Mouse (Mus musculus) c-Kit-positive CD71-positive TER-119-negative erythroid progenitor cells, embryonic 14.5 days (primary cell): ENCODE results near the gene Olfr1241.

ENCODE experiments used
- DNase-seq: peaks from one replicate; pipeline ENCODE4 v3.0.0-alpha.2; 2013; ENCODE audit warnings: low read depth

Olfr1241 gene

DNA sequence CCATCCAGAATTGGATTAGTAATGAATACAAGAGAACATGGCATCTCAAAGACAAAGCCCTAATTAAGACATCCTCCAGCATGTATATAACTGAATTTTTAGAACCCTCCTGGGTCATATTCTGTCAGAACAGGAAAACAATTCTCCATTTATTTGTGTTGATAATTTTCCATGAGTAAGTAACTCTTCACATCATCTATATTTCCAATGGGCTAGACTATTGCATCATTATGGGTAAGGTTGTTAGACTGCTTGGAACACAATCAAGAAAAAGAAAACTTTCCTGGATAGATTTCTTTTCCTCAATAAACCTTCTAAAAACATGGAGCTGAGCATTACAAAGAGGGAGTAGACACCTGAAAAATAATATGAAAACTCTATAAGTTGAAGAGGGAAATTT, at the start of gene Olfr1241:
Gene Olfr1241 (minus strand): TSS at position 101 of the 400 bp plus-strand sequence.
- DNase-seq = no peak

DNA sequence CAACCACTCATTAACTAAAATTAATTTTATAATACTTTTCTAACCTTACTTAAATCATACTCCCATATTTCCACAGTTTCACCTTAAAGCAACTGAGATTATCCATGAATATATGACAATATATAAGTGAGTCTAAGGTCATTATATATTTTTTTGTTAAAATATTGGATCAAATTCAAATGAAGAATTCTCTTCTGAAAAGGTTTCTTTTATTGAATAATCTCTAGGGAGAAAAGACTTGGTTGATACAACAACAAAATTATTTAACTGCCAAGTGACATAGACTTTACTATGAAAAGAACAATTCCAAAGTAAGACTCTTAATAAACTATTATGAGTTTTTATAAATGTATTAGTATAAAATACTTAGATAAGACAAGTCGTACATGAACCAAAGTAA, 44.5 kb upstream of the Olfr1241 start, which contains the start of gene Olfr1243:
Gene Olfr1243 (minus strand): TSS at position 101 of the 400 bp plus-strand sequence.
- no peak for DNase-seq

GRCm38 (mm10) chr2:89498235-89498634, 11.3 kb upstream of the Olfr1241 start, which contains the start of gene Olfr1242:
TSS of gene Olfr1242 (minus strand) at chr2:89498335.
- DNase-seq = no peak

DNA sequence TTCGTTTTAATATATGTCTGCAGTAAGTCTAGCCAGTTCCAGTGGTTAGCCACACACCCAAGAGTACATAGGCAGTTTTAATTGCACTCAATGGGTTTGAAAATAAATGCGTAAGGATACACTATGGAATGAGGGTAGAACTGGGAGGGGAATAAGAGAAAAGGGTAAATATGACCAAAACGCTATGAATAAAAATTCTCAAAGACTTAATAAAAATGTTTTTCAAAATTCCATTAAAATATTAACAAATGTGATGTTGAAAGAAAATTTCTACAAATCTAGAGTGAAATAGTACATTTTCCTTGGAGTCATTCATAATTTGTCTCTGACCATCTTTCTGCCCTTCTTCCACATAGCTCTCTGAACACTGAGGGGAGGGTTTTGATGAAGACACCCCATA, 44.0 kb downstream of the Olfr1241 start, which contains the start of gene Olfr1240:
Gene Olfr1240 (minus strand): TSS at position 101 of the 400 bp plus-strand sequence.
- no peak for DNase-seq
